Mouse (Mus musculus) left cerebral cortex, adult 11 months (tissue): ENCODE measurements at regions not wholly inside any gene's neighbourhood (a gene's known extent, or its start where the extent isn't known, plus 50 kb on each side); places are given as distances from the start of the nearest gene placed in this dataset.
A peak's percentile ranks its signal among the peaks of the same experiment; 100 is the strongest.
"Not testable (repeated sequence)": the region's sequence is repeated elsewhere in the genome, so short reads cannot be mapped to it uniquely, and the experiment has no call there.

ENCODE experiments used
- DNase-seq: peaks from one replicate; pipeline ENCODE4 v3.0.0; 2022; ENCODE audit warnings: low spot score

DNA sequence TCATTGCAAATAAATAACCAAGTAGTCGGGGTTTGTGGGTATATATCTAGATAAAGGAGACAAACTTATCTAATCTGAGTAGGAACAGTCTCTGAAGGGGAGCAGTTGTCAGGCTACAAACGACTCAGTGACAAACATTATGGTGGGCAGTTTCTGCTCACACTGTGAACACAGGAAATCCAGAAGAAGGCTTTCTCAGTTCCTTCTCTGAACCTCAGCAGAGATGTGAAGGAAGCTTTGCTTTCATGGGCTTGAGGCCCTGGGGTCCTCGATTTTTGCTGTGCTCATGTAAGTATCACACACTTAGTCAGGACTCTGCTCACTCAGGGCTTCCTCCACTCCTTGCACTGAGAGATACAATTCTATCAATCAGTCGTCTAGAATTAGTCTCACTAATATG is 994.7 kb upstream of the Foxg1 start:
- no peak for DNase-seq

DNA sequence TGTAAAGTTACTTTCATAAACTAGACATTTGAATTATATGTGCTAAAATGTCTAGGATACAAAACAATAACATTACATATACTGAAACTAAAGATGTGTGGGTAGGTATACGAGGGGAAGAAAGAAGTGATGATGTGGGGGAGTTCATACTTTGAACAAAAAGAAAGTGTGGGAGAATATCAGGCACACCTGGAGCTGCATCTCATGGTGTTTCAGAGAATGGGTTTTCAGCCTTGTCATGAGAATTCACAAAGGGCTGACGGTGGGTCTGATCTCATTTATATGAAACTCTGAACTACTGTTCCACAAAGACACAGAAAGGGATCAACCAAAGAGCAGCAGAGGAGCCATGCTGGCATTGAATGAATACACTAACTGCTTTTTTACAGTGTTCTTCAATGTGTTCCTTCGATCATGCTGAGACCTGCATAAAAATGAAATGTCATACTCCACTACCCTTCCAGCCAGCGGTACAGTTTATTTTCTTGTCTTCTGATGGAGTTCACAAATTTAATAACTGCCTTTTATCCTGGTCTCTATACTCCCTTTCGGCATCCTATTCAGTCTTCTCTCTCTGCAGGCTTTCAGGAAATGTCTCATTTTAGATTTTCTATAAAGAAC is 994.2 kb upstream of the Foxg1 start:
- no peak for DNase-seq

DNA sequence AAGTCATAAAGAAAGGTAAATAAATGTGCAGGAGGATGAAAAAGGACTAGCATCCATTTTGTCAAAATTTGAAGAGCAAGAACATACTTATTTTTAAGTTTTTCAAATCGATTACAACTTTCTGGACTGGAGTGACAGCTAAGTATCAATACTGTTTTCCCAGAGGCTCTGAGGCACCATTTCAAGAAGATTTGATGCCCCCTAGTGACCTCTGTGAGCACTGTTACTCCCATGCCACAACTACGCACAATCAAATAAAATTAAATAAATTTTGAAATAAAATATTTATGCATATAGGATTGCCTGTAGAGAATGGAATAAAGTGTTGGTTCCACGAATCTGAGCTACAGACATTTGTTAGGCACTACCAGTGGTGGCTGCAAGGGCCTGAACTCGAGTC is 991.5 kb upstream of the Foxg1 start:
- DNase-seq: no peak

DNA sequence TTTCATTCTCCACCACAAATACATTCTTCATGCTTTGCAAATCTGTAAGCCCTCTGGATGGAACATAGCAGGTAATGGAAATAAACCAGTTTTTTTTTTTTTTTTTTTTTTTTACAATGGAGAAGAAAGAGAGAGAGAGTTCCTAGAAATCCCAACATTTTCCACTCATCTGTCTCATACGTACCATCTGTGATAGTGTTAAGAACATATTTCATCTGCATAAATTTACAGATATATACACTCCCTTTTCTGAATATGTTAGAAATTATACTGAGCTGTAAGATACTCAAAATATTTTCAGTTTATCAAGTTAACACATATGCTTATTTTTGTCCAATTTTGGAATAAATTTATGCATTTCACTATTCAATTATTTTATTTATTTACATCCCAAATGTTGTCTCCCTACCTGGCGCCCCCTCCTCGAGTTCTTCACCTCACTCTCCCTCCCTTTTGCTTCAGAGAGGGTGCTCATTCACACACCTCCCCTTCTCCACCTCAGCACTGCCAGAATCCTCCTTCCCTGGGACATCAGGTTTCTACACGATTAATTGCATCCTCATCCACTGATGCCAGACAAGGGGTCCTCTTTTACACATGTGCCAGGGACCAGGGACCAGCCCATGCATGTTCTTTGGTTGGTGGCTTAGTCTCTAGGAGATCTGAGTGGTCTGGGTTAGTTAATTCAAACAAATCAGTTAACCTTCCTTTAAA is 943.0 kb upstream of the Foxg1 start:
- no peak for DNase-seq

DNA sequence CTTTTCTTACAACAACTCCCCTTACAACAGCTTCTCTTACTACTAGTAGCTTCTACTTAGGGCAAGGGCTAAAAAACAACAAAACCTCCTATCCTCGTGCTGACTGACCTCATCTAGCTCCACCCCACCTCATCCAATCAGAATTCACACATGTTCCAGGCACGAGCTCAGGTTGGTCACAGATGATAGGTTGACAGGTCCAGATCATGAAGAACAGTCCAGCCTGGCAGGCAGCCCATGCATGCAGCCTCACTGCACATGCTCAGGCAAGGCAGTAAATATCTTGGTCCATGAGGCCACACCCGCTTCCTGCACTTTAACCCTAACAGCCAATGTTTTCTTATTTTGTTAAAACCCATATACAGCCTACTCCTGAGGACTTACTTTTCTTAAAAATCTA is 933.7 kb upstream of the Foxg1 start:
- not testable (repeated sequence) for DNase-seq

DNA sequence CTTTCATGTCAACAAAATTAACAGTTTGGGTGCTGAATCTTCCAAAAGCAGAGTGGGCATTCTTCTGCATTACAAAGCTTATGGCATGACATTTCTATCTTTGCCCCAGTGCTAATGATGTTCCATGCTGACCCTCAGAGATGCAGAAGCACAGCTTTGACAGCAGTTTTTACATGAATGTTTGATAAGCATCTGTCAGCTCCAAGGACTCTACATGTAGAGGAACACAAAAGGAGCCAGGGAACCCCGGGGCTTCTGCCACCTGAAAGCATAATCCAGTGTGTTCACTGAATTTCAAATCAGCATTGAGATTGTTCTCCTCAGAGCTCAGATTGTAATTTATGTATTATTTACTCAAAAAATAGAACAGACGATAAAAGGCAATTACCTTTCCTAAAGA is 920.1 kb upstream of the Foxg1 start:
- no peak for DNase-seq

DNA sequence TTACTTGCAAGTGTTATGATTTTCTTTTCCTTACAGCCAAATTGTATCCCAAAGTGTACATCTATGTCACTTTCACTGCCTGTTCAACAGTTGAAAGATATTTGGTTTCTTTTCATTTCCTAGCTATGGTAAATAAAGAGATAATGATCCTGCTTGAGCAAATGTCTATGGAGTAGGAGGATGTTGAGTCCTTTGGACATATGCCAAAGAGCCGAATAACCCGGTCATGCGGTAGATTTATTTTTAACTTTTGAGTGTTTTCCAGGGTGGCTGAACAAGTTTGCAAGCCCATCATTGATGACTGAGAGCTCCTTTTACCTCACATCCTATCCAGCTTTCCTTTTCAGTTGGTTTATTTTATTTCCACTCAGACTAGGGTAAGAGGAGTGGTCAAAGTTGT is 881.7 kb upstream of the Foxg1 start:
- DNase-seq: no peak

DNA sequence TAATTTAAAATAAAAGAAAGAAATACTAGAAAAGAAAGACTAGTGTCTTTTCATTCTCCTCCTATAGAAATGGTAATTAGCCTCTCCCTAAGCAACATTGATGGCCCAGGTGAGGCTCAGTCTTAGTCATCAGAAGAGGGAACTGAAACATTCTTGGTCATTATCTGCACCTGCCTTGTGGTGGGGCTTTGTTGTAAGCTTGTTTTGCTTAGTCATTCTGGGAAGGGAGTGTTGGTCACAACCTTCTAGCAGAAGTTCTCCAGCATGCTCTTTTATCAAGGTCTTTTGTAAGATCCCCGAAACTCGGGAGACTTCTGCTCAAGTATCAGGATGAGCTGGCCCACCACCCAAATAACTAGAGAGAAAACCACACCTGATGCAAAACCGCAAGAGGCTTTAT is 870.9 kb upstream of the Foxg1 start:
- DNase-seq: no peak

DNA sequence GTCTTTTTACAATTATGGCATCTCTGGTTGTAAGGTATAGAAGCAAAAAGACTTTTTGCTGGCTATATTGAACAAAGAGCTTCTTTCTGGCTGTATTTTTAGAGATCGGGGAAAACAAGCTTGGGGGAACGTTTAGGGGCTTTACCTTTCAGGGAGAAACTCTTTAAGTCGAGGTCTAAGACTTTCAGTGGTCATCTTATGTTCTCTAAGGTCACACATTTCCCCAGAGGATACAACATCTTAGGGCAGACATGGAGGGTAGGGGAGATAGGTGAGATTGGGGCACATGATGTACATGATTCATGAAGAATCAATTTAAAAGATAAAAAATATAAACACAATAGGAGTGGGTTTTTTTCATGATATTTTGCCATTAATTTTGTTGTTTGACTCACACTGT is 870.2 kb upstream of the Foxg1 start:
- DNase-seq: no peak

DNA sequence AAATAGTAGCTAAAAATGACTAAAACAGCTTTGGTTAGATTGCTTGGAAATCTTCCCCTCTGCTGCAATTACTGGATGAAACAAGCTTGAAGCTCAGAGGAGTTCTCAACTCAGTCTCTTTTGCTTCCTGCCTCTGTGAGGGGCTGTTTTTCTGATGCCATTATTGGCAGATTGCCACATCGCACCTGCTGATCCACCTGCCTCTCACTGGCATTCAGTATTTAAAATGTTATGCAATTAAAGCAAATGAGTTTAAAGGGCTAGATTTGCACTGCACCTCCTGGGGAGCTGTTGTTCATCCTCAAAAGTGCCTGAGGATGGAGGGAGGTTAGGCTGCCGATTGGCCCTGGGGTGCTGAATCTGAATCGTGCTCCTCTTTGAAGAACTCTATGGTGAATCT is 860.5 kb upstream of the Foxg1 start:
- no peak for DNase-seq

DNA sequence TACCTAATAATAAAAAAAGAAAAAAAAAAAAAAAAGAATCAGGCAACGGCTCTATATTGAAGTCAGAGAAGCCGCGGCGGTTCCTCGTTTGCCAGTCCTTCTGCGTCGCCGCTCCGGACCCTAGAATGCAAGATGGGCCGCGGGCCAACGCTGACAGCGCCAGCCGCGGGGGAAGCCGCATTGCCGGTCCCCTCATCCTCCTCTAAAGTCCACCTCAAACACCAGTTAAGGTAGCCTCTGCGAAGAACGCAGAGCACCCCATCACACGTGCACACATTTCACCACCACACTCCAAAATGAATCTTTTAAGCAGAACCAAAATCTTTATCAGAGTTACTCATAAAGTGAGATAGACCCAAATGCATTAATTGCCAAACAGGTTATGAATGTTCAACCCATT is 822.8 kb upstream of the Foxg1 start:
- DNase-seq: not testable (repeated sequence)

DNA sequence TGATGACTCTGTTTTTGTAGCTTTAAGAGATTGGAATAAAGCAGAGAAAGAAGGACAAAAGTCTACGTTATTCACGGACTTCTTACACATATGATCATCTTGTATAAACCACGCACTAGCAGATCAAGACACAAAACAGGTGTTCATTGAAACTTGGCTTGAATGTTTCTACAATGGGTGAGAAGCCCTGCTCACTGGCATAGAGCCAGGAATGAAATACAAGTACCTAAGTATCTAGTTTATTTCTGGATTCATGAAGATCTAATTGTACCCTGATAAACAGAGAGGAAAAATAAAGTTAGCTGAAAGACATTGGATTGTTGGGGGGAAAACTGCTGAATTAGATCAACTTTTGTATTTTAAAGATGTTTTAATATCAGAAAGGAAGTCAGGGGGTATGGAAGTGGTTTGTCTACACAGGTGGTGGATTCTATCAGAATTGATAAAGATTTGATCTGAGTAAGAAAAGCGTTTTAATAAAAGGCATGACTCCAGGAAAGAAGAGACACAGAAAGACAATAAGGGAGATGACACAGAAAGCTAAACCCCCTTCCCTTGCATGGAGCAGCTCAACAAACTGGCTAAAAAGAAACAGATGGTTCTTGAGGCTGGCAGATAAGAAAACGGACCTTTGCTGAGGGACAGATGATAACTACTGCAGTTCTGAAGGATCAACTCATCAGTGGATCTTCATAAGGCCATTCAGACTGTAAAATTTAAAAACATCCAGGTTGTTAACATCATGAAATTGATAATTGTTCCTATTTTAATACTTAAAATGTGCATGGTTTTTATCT is 777.9 kb upstream of the Foxg1 start:
- no peak for DNase-seq

DNA sequence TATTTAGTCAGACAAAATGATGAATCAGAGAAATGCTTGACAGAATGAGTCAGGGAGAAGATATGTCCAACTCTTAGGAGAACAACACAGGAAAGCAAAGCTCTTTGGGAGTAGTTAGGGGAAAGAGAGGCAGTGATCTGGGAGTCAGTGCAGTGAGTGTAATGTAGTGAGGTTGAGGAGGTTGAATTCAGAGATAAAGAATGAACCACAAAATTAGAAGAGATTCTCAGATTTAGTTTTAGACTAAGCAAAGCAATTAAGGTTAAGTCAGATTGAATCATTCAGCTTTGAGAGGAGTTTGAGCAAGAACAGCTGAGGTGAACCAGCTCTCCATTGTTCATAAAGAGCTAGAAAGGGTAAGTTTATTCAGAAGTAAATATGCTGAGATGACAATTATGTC is 777.0 kb upstream of the Foxg1 start:
- DNase-seq: no peak

DNA sequence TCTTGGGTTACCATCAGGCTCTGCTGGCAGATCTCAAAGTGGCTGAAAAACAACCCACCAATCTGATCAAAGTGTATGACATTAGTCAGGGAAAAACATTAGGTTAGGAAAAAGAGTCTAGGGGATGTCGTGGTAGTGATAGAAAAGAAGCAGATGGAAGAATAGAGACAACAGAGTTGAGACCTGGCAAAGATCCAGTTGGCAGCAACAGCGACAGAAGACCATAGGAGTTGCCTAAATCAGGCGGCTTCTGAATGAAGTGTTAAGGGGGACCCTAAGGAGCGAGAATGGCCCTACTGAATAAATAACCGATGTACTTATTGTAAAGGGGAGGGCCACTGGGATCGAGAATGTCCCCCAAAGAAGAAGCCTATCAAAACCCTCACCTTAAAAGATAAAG is 773.1 kb upstream of the Foxg1 start:
- DNase-seq: no peak

DNA sequence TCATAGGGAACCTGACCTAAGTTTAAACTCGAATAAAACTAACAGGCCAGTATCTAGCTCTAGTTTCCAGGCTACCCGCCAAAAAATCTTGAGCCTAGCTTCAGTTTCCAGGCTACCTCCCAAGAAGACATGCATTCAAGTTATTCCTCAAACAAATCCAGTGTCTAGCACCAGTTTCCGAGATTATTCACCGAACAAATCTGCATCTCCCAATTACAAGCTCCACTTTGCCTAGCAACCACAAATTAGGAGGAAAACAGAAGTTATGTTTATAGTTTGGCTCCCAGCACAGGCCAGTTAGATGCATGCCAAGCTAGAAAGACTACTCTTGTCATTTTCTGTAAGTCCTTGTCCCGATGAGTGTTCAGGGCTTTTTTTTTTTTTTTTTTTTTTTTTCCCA is 770.4 kb upstream of the Foxg1 start:
- no peak for DNase-seq

DNA sequence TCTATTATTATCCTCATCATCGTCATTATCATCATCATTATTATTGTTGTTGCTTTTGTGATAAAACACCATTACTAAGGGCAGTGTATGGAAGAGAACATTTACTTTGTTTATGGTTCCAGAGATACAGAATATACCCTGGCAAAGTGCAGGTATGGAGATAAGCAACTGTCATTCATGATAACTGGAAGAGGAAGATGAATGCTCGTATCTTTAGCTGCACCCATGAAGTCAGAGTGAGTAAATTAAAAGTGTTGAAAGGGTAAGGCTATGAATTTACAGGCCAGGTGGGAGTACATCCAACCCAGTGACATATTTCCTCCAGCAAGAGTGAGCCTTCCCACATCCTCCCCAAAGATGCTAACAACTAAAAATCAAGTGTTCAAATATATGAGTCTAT is 766.1 kb upstream of the Foxg1 start:
- no peak for DNase-seq

DNA sequence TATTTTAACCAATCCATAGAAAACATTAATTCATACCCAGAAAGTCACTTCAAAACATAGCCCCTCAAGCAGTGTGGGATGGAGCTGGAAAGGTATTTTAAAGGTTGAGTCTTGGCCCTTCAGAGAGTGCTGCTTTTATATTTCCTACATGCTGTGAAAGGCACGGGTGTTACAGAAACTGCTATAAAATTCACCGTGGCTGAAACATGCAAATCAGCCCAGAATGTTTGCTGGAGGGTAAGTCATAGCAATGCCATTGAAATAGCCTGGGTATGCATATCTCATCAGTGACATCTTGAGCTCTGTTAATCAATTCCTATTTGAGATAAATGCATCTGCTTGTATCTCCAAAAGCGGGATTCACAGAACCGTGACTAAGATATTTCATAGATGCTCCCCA is 748.9 kb upstream of the Foxg1 start:
- DNase-seq: no peak

DNA sequence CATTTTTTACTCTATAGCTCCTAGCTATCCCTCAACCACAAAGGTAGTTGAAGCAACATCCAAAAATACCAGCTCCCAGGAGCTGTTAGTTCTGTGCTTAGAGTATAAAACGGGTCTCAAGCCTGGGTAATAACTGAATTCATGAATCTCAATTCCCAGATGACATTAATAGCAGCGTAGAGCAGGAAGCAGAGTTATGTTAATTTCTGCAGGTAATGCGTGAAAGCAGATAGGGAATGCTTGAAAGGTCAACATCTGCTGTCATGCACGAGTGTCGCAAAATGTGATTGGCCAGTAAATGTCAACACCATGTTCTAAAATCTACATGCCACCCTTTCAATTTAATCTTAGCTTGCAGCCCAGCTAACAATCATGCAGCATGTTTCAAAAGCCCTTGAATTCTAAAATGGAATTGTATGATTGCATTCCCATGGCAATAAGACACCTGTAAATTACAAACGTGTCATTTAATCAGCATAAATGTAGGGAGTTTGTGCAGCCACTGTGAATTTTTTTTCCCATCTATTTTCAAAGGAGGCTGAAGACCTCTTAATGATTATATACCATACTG is 747.7 kb upstream of the Foxg1 start:
- DNase-seq: no peak

DNA sequence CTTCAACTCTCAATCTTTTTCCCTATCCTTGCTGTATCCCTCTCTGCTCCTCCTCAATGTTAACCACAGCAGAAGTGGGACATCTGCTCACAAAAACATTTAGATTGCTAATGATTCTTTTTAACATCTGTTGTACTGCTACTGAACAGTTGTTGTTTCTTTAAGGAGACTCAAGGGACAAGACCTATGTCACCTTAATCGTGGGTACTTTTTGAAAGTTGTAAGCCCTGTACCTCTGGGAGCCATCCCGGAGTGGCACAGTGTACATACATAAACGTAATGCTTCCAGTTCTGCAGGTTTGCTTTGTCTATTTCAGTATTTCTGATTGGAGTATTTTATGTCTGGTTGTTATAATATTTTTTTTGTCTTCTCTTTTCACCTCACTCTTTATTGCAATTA is 740.5 kb upstream of the Foxg1 start:
- no peak for DNase-seq

DNA sequence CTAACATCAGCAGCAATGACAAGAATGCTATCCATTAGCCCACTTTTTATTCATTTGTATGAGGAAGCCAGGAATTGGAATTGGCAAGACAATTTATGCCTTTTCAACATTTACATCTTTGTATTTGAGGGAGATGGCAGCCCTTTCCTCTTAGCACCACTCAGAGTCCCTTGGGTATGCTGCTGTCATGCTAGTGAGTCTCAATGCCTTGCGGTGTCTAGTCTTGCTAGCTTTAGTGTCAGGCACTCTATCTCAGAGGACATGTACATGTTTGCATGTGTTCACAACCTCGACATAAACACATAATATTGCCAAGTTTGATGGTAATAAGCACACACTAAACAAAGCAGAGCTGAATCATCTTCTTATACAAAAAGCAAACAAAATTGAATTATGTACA is 737.3 kb upstream of the Foxg1 start:
- no peak for DNase-seq

DNA sequence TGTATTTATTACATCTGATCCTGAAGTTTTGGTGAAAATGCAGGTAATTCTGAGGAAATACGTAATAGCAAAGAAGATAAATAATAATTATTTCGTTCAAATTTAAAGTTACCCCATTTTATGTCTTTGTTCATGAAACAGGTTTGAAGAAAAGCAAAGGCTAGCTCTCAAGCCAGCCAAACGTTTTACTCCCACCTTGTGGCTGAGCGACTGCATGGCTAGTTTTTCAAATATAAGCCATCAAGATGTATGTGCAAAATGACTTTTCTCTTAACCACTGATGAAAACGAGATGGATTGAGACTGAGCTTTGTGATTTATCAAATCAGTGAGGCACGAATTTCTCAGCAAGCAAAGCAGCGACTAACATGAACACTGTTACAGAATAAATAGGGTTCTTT is 736.5 kb upstream of the Foxg1 start:
- DNase-seq: no peak

DNA sequence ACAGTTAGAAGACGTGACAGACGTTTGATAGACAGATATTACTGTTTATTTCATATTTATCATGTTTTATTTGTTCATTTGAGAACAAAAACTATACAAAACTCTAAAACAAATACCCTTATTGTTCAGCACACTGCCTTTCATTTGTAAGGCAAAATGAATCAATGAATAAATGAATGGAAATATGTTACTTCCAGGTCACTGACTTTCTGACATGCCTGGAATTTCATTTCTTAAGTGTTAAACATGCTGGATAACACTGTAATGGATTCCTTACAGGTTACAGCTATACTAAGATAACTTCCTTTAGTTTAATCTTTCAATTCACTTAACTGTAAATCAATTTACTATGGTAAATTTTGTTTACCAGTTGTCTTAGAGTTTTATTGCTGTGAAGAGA is 707.3 kb upstream of the Foxg1 start:
- no peak for DNase-seq

DNA sequence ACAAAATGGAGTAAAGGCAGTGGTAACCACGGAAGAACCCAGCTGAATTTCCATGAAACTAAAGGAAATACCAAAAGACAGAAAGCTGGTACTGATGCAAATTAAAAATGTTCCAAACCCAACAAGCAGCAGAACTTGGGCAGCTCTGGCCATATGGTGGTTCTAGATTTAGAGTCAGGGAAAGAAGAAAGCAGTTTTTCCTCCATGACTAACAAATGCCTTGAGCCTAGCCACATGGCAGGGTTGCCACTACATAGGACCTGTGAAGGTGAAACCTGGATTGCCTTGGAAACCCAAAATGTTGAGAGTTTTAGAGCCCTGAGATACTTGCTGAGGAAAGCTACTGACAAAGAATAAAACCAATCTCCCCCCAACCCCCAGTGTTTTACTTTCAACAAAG is 701.5 kb upstream of the Foxg1 start:
- peak; percentile 1 for DNase-seq
